Mouse (Mus musculus) megakaryocyte-erythroid progenitor cell, adult 5-6 weeks (primary cell): ENCODE measurements around the gene Map2k3. TPM values are rescaled to one million over a fixed set of nuclear protein-coding genes. Genes with fewer than 3 reads are reported as not detected.

Source experiments
- ATAC-seq: replicated peaks from 2 replicates; pipeline ENCODE4 v1.8.0; 2016; ENCODE audit warnings: mild to moderate bottlenecking, inconsistent platforms; ENCODE audit not compliant: severe bottlenecking, poor library complexity, low FRiP score, low TSS enrichment
- total RNA-seq, 2 experiments: library from RNA; stranded (forward) in 1 of 2; stranded (reverse) in 1 of 2; fragments of 200-1000, 215-1000 nt in 1 of 2; fragments of >200 nt in 1 of 2; fragmentation: Nextera tagmentation in 1 of 2; gene quantifications; 2 replicates each; pipeline ENCODE4 v1.2.3; 2014 to 2017

Map2k3 gene
- total RNA-seq, 2 experiments from 2014 or later: 19.1 to 52.1 TPM

DNA sequence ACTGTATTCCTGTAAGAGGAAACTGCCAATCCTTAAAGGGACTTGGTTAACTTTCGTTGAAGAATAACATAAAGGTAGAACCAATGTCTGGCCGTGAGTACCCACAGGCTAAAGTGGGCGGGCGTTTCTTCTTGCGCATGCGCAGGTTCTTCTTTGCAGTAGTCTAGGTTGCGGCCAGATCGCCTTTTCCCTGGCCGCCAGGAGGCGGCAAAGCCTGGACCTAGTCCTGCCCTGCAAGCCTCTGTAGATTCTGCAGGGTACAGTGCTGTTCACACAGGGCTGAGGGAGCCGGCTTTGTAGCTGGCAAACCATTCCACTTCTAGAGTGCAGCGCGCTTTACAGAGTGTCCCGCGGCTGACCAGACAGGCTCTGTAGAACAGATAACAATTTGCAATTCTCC lies 22.0 kb downstream of the Map2k3 start:
- ATAC-seq: peak; percentile 90

DNA sequence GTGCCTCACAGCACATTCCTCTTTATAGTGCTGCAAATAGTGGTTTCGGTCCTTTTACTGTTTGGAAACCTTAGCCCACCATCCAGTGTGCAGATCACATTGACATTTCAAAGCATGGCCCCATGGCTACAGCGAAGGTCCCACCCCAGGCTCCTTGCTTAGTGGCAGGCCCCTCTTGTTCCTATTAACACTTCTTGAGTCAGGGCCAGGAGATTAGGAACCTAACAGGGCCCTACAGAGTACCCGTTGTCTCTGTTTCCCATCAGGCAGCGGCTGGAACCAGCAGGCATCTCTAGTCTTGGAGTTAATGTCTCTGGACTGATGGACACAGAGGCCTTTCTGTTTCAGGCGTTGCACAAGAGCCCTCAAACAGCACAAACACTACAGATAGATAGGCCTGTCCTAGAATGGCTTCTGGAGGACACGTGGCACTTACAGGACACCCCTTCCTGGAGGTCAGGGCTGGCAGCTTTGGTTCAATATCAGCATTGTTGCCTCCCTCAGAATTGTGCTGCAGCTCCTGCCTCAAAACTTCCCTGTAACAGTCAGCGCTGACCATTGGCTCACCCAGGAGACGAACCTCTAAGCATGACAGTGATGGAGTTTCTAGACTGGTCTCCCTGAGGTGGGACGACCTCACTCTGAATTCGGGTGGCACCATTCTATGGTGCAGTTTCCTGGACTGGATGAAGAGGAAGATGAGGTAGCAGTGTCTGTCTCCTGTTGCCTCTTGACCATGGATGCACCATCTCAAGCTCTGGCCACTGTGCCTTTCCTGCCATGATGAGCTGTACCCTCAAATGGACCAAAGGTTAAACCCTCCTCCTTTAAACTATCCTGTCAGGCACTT lies 22.6 kb downstream of the Map2k3 start:
- ATAC-seq: 0 out of 2 replicates have a peak, but pooled peaks have one; percentile 2

- ATAC-seq: no peak
Measured at GRCm38 (mm10) chr11:60955621-60956383, 24.0 kb downstream of the Map2k3 start.

- no peak for ATAC-seq
Measured at GRCm38 (mm10) chr11:60958948-60959347, 27.1 kb downstream of the Map2k3 start.

- no peak for ATAC-seq
Measured at GRCm38 (mm10) chr11:60961176-60961575, 29.3 kb downstream of the Map2k3 start.

DNA sequence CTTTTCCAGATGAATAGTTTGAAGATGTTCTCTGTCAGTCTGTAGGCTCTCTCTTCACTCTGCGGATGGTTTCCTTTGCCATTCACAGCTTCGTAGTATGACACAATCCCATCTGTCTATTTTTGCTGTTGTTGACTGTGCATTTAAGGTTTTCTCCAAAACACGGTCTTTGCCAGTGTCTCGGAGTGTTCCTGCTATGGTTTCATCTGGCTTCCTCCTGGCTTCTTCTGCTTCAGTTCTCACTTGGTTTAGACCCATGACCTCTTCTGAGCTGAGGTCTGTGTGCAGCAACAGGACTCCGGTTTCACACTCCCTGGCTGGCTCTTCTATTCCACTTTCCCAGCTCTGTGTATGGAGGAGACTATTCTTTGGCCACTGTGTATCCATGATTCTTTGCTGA lies 30.9 kb downstream of the Map2k3 start:
- ATAC-seq: no peak

- no peak for ATAC-seq
Measured at GRCm38 (mm10) chr11:60966974-60967373, 35.1 kb downstream of the Map2k3 start.

DNA sequence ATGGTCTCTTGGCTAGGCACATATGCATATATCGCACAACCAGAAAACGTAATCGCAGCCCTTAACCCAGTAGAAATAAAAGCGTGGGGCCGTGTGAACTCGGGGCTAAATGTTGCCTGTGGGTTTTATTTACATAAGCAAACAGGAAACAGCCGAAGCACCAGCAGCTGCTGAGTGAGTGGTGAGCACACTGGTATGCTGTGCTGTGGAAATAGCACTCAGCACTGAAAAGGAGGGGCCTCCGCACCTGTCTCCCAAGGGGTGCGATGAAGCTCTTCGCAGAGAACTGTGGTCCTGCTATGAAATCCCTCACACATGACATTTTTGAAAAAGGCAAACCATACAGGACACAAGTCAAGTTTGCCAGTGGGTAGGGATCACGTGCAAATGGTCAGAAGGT lies 43.3 kb downstream of the Map2k3 start:
- no peak for ATAC-seq

- ATAC-seq: no peak
Measured at GRCm38 (mm10) chr11:60976234-60976633, 44.4 kb downstream of the Map2k3 start.

- ATAC-seq: no peak
Measured at GRCm38 (mm10) chr11:60976742-60977141, 44.9 kb downstream of the Map2k3 start.

DNA sequence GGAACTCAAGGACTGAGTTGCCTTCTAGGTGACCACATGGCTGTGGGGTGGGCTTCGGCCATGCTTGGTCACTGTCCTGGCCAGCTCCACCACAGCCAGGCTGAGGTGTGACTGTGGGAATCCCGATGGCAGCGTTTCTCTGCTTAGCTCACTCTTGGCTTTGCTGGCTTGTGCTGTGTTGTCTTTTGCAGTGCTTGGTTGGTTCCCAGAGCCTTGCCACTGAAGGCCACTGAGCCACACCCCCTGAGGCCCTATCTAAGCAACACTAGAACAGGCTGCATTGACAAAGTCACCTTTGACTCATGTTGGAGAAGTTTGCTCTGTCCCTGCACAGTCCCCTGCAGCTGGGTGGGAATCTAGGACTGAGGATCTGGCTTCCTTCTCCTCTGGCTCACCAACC lies 45.3 kb downstream of the Map2k3 start:
- ATAC-seq: no peak

- no peak for ATAC-seq
Measured at GRCm38 (mm10) chr11:60978658-60979057, 46.8 kb downstream of the Map2k3 start.

DNA sequence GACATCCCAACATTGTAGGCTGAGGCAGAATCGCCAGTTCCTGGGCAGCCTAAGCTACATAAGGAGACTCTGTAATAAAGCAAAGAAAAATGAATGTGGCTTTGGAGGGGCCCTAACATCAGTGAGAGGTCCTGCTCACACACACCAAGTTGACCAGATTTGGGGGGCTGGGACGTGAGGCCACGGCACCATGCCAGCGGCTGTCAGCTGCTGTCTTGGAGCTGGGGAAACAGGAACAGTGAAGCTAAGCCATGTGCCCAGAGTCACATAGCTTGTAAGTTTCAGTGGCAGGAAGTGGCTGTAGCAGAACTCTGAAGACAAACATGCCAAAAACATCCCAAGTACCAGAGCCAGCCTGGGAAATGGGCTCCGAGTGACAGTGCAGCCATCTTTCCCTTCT lies 48.0 kb downstream of the Map2k3 start:
- ATAC-seq: no peak

DNA sequence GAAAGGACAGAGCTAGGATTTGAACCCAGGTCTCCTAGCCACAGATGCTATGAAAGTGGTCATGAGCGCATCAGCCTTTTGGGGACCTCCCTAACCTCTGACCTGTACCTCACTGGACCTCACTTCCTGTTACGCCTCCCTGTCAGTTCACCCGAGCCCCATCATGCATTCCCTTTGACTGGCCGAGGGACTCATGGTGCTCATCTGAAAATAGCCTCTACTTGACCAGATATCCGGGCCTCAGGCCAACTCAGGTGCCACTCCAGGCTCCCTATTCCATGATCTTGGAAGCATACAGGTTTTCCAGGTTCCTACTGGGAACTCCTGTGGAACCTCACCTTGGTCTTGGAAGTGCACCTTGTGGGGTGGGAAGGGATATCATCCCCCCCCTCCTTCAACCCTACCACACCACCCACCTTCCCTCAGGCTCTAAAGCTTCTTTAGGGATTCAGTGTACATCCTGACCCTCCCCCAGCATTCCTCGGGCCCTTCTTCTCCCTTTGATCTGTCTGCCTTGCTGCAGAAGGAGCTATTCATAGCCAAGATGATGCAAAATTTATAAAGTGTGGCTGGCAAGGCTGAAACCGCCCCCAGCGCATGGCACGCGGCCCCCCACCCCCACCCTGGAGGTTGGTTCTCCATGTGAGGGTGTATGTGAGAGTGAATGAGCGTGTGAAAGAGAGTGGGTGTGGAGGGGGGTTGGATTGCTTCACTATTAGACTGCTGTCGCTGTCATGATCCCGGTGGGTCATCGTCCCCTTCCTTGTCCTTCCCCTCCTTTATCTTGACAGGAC lies 50.1 kb downstream of the Map2k3 start:
- no peak for ATAC-seq

DNA sequence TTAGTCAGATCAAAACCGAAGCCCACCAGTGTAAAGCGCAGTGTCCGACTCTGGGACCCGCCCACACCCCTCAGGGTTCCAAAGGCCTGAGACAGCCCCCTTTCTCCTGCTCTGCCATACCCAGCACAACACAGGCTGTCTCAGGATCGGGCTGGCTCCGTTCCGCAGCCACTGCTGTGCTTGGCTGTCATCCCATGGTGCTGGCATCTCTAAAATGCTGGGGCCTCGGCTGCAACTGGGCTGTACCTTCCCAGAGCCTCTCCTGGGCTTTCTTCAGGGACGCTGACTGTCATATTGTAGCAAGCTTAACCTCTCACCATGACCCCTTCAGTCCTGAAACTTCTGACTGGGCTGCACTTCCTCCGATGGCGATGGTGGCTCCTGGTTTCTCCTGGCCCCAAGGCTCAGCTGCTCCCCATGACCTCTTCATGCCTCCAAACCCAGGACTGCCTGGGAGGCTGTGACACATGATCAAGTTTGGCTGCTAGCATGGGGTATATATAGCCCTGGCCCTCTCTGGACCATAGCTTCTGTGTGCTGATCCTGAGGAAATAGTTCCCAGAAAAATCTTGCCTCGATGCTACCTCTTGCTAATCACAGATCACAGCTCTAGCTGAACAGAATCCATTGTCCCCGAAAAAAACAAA lies 53.2 kb downstream of the Map2k3 start:
- no peak for ATAC-seq

GRCm38 (mm10) chr11:60990428-60990827 lies 58.6 kb downstream of the Map2k3 start:
- ATAC-seq: no peak
